Mouse (Mus musculus) cortical plate, adult 2 months (tissue): ENCODE data around the gene Rsc1a1.

ENCODE experiments used
- CTCF ChIP-seq: fragments of 200-500 bp; IDR thresholded peaks from 2 replicates; pipeline ENCODE4 v1.5.1; 2011; ENCODE audit warnings: mild to moderate bottlenecking, control low read depth, low read length; ENCODE audit not compliant: insufficient read depth; ENCODE audit errors: extremely low read depth
- POLR2A ChIP-seq: fragments of 200-500 bp; IDR thresholded peaks from 2 replicates; pipeline ENCODE4 v1.6.1; 2011; ENCODE audit warnings: mild to moderate bottlenecking, low read length, control low read depth; ENCODE audit not compliant: insufficient read depth; ENCODE audit errors: extremely low read depth

DNA sequence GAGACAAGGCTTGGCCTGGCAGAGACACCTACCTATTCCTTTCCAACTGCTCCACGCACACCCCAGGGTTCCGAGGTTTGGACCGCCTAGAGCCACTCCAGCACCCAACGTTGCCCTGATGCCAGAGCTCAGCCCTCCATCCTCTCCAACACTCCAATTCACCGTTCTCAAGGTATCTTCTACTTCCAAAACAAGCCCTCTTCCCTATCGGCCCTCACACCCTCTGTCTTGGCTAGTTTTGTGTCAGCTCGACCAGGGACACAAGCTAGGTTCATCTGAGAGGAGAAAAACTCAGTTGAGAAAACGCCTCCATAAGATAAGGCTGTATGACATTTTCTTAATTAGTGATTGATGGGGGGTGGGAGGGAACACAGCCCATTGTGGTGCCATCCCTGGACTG, 20.6 kb downstream of the Rsc1a1 start, which contains the start of gene Plekhm2:
- no peak for TF ChIP-seq CTCF
- TF ChIP-seq POLR2A, result no peak
